Mouse (Mus musculus) right cerebral cortex, adult 18-20 months (tissue): ENCODE data around the gene Samm50.

Source experiments
- DNase-seq: peaks from one replicate; pipeline ENCODE4 v3.0.0; 2022; ENCODE audit warnings: mixed read lengths

The Samm50 gene

DNA sequence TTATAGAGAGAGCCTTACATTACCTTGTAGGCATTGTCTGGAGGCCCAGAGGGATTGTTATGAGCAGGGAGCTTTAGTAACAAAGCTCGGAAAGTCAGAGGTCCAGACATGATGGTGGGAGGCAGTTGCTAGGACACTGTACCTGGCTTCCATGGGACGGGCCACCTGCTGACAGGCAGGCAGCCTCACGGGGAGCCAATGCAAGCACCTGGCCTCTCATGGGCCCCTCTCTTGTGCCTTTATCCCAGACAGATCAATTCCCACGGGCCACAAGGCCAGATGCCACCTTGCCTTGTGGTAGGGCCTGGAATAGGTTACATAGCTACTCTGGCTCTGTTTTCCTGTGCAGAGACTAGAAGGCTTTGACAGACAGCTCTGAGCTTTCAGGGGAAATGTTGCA lies 19.5 kb downstream of the Samm50 start:
- no peak for DNase-seq

DNA sequence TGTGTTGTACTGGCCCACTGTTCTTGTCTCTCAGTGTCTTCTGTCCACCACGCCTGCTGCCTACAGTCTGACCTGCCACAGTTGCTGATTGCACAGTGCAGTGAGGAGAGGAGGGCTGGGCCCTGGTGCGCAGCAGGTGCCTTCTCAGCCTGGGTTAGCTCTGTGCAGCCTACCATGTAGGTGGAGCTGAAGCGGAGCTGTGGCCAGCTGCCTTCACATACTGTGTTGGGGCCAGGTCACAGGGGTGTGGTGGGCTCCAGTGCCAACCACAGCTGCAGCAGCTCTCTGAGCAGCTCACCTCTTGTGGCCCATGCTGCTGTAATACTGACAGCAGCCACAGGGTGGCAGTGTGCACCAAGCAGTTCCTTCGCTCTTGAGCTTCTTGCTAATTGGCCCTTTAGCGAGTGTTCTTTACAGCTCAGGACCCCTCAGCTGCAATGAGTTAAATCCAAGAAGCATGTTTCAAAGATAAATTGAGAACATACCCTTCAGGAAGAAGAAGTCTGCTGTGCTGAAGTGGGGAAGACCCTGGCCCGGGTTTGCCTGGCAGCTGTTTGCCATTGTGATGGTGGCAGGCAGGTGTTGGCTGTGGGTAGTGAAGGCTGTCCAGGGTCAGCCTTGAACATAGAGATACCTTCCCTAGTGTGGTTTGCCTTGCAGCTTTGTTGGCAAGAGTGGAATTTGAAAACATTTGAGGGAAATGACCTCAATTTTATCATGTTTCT lies 20.2 kb downstream of the Samm50 start:
- peak; percentile 78 for DNase-seq

DNA sequence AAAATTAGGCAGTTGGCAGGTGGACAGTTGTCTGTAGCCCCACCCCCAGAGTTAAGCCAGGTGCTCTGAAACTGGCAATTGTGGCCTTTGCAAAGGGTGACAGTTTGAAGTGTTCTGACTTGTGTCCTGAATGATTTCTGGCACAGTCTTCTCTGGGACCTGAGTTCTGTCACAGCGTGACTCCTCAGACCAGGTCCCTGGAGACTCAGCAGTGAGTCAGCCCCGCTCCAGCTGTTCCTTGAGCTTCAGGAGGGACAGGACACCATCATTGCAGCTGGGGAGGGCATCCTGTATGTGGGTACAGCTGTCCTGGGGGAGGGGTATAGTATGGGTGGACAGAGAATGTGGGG lies 20.7 kb downstream of the Samm50 start:
- DNase-seq, result no peak

DNA sequence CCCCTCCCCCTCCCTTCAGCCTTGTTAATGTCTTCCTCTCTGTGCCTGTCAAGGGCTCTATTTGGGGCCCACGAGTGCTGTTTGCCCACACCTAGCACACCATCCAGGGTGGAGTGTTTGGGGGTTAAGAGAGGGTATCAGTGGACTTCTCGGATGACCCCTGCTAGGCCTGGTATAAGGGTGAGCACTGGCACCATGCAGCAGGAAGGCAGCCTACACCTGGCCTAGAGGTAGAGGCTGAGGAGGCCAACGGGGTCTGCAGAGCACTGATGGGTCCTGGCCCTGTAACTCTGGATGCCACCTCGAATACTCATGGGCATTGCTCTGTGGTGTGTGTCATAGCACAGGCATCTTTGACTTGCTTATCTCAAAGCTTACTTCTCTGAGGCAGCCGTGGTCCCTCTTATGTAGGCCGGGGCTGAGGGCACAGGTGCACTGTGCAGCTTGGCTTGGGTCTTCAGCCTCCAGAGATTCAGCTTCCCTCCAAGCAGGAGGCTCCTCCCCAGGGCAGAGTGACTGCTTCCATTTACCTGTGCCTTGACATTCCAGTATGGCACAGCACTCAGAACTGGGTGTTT lies 21.2 kb downstream of the Samm50 start:
- DNase-seq, result no peak

DNA sequence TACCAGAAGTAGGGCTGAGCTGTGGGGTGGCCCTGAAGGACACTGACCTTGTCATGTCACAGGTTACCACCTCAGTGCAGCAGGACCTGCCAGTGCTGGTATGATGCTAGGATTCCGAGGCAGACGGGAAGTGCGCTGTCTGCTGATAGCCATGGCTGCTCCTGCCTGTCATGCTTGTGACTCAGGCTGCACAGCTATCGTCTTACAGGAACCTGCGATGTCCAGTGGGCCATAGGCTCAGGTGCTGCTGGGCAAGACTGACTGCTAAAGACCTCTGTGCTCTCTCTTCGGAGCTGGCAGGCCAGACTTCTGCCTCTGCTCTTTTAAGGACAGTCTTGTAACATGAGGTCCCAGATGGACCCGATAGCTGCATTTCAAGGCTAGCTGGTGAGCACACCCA lies 22.4 kb downstream of the Samm50 start:
- no peak for DNase-seq

DNA sequence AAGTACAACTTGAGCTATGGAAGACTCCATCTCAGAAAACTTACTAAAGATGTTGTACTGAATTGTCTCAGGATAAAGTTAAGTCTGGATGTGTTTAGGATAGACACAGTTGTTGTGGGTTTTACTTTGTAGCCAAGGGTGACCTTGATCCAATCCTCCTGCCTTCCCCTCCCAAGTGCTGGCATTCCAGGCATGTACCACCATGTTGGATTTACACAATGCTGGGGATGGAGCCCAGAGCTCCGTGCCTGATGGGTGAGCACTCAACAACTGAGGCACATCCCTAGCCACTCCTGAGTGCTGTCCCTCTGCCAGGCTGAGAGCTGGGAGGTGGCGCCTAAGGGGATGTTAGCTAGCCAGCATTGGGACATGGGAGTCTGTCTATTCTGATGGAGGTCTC lies 23.2 kb downstream of the Samm50 start:
- no peak for DNase-seq

DNA sequence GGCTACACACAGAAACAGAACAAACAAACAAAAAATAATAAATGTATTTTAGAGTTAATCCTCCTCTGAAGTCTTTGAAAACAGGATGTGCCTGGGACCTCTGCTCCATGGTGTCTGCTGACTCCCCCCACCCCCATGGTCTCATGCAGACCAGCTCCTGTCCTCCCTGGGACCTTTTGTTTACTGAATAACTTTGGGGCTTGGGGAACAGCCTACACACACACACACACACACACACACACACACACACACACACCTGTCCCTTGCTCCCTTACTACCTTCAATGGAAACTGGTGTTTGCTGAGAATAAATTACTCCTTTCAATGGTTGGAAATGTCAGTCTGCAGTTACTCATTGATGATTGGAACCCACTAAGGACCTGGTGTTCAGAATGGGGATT lies 24.0 kb downstream of the Samm50 start:
- DNase-seq, result no peak

DNA sequence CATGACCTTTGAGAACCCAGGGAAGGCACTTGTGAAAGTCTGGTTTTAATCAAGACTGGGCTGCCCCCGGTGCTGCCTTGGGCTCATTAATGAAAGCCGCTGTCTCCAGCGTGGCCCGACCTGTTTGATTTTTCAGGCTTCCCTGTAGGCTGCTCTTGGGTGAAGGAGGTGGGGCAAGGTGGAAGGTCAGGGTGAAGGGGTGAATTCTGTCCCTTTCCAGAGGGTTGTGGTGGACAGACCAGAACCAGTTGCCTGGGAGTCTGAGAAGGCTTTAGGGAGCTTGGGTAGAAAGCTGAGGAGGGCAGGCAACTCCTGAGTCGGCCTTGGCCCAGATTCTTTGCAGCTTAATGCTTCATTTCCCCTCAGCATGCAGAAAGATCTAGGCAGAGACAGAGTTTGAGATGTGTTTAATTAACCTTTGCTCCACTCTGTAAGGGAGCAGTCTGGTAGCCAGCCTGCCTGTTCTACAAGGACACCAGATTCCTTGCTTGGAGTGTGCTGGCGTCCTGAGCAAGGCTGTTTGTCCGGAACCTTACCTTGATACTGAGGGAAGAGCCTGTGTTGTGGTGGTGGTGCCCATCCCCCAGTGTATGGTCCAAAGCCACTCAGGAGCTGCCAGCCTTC lies 24.5 kb downstream of the Samm50 start:
- no peak for DNase-seq

DNA sequence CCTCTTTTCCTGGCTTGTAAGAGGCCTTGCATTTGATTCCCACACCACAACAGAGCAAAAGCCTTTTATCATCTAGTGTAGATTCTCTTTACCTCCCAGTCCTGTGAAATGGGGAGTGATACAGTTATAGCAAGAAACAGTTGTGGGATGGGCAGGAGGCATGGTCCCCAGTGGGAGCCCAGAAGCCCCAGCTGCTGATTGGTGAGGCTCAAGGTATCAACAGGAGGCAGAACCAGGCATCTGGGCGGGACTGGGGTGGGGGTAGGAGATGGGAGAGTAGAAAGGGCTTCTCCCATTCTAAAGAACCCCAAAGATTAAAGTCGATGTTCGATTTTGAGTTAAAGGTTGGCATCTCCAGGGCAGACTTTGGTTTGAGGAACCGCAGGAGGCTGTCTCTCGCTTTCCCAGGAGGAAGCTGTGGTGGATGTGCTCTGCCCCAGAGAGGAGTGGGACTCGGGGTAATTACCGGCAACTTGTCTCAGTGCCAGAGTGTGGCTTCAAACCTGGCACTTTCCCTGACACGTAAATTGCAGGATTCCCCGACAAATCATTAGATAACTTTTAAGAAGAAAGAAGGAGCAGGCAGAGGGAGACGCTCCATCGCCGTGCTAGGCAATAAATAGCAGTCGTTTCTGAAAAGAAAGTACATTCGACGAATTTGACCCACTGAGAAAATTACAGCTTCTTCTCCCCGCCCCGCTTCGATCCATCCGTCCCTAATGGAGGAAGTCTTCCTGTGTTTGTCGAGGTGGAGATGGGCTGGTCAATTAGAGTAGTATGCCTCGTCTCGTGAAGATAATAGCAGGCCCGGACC lies 26.1 kb downstream of the Samm50 start:
- no peak for DNase-seq

DNA sequence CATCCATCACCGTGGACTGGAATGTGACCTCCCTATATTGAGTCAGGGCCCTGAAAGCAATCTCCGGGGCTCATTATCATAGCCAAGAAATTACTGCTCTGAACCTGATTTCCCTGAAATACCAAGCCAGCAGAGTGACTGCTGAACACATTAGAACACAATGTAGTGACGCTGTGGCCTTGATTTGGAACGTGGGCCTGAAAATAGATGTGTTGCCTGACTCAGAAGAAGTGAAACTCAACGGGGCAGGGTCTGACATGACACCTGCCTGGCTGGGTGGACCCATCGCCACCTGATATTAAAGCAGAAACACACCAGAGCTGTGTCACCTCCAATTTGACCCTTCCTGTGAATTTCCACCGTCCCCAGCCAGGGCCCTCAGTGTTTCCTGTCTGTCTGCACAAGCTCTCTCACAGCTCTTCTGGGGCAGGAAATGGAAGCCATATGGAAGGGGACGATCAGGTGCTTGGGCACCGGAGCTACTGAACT lies 26.8 kb downstream of the Samm50 start:
- no peak for DNase-seq

DNA sequence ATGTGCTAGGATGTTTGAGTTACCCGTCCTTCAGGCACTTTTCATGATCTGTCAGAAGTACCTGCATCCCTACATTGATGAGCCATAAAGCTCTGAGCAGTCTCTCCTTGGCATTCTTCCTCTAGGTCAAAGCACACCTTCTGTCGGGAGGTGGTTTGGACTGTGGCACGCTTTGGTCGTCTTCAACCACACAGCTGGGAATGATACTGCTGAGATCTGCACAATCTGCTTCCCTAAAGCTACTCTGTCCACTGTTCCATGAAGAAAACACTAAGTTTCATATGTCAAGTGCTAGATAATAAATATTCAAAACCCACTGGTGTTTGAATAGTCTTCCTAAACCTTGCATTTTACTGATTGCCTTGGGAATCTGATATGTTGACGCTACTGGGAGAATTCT lies 29.5 kb downstream of the Samm50 start:
- DNase-seq, result no peak

DNA sequence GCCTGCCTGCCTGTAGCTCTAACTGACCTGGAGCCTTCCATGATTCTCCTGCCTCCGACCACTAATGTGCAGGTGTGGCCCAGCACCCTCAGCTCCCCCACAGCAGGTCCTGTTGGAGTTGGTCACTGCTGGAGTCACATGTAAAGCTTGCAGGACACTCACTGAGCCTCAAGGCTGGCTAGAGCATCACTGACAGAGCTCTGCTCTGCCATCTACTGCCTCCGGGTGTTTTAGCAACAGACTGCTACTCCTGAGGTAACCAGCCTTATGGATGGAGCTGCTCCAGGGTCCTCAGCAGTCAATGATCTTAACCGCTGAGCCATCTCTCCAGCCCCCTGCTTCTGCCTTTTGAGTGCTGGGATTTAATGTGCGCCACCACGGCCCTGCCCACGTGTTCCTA lies 31.4 kb downstream of the Samm50 start:
- DNase-seq, result peak; percentile 31

DNA sequence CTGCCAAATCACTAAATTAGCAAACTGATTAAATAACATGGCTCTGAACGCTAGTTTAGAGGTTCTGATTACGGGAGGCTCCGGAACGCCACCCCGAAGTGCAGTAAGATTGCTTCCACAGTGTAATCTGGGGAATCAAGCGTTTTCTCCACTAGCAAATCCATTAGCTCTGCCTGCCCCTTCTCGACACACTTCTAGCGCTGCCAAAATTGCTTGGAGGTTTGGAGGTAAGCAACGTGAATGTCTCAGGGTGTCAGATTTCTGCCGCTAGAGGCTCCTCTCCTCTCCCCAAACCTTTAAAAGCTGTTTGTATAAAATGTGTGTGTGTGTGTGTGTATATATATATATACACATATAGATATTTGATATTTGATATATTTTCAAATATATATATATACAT lies 32.7 kb downstream of the Samm50 start:
- no peak for DNase-seq

DNA sequence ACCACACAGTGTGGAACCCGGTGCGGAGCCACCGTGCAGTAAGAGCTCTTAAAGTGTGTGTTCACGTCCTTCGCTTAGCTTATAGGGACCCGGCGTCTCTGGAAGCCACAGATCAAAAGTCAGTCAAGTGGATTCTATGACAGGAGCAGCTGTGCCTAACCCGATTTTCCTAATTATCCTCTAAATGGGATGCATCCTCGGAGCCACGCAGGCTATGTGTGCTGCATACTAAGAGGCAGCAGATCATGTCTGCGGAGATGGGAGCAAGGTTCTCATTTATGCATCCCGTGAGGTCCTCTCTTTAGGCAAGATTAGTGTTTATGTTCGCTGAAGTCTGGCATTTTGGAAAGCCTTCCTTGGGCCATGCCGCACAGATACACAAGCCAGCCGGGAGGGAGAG lies 34.9 kb downstream of the Samm50 start:
- no peak for DNase-seq

DNA sequence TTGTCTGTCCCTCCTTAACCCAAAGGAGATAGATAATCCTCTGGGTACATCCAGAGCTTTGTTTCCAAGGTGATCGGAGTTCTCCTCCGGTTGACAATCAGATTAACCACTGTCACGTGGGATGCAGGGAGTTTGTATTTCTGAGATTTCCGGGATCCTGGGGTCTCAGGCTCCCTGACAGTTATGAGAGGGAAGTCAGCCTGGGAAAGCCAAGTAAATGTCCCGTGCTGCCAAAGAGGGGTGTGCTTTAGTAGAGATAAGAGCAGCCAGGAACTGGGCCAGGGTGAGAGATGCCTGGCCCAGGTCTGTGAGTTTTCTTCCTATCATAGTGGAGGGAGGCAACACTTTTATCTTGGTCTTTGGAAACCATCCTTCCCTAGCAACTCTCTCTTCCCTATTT lies 38.6 kb downstream of the Samm50 start:
- DNase-seq, result no peak

DNA sequence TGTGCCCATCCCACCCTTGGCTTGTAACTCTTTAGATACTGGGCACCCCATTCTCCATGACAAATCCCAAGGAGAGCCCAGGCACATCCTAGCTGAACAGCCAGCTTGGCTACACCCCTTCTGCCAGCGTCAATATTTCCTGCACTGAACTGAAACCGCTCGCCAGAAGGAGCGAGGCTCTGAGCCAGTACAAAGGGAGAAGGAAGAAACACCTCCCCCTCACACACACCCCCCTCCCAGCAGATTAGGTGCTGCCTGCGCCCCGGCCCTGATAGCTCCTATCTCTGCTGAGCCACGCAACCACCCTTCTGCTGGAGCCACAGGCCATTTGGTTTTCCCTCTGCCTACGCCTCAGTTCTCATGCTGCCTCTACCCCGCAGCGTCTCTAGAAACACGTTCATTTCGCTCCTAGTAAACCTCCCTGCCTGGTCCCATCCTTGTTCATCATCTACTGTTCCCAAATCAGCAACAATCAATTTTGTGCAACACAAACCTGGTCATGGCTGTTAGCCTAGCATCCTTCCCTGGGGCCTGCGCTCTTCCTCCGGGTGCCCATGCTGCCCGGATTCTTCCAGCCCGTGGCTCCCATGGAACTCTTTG lies 39.2 kb downstream of the Samm50 start:
- peak; percentile 81 for DNase-seq

DNA sequence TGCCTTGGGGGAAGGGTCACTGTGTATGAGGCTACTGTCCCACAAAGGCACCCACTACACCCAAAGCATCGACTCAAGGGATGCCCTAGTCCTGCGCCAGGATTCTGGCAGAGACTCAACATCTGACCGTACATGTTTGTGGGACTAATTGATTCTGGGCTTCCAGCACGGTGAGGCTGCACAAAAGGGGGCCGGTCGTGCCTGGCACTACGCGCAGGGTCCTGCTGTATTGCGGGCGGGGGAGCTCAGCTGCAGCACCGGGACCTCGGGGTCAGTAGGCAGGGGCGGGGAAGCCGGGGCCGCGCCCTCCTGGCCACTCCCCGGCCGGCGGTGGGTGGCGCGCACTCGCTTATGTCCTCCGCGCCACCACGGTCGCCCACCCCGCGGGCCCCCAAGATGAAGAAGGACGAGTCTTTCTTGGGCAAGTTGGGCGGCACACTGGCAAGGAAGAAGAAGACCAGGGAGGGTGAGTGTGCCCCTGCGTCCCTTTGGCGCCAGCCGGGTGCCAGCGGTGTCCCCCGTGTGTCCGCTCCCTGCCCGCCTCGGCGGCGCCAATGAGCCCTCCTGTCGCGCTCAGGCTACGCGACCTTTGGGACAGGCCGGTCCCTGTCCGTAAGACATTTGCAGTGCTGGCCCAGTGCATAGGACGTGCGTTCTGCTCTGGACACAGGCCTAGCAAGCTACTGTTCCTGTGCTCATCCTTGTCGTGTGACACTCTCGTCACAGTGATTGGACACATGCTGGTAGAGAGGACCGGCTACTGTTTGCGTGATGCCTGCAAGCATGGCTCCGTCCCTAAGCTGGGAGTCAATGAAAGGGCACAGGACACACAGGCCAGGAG lies 39.9 kb downstream of the Samm50 start, which contains the start of gene Parvb:
Gene Parvb, plus strand, starts transcription at position 323 of the 841 bp plus-strand sequence.
- DNase-seq, result no peak

DNA sequence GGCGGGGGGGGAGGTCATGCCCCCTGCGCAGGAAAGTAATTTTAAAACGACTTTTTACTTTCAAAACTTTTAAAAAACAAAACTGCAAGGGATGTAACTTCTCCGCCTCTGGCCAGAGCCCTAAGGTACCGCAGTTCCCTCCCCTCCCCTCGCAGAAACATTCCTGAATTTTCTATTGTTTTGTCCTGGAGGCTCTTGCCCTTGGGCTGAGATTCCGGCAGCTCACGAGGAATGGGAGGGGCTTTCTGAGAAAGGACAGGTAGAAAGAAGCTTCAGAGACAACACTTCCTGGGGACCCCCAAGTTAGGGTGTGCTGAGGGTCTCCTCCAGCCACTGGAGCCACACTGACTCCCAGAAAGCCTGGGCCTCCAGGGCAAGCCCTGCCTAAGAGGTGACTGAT lies 40.6 kb downstream of the Samm50 start:
- DNase-seq, result no peak

DNA sequence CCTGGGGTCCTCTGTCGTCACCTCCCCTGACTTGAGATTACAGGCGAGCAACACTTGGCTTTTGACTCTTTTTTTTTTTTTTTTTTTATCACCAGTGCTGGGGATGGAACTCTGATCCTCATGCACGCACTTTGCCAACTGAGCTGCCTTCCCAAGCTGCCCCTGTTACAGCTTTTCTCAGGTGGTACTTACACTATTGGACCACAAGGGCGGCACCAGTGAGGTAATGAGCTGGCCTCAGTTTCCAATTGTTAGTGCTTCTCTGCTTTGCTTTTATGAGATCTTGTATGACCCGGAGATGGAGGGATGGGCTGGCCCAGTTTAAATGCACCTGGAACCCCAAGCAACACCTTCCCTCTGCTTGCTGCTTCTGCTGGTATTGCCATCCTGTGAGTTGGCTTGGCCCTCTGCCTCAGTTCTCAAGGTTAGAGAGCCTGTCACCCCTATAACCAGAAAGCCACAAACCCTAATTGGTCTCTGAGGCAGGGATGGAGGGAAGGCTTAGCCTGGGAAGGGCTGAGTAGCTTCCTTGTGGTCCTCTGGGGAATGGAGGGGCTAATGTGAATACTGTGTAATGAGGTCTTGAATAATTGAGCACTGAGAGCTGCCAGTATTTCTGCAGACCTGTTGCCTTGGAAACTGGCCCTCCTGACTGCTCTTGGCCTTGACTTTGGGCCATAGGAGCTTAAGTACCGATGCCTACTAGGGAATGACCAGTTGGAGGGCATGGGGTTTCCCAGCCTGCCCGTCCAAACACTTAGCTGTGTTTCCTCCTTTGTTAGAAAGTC lies 42.9 kb downstream of the Samm50 start:
- DNase-seq, result no peak

DNA sequence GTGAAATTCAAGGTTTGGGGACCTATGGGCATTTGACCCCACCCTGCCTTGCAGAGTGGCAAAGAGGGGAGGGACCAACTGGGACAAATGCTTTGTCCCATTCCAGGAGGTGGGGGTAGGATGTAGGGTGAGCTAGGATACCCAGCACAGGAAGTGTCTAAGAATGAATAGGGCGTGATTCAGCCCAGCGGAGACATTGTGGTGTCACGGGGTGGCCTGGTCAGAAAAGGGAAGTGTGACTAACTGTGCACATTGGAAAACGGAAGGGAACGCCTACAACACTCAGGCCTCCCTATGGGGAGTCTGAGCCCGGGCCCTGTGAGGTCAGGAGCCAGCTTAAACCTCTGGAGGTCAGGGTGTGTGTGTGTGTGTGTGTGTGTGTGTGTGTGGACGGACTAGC lies 43.6 kb downstream of the Samm50 start:
- DNase-seq, result no peak

DNA sequence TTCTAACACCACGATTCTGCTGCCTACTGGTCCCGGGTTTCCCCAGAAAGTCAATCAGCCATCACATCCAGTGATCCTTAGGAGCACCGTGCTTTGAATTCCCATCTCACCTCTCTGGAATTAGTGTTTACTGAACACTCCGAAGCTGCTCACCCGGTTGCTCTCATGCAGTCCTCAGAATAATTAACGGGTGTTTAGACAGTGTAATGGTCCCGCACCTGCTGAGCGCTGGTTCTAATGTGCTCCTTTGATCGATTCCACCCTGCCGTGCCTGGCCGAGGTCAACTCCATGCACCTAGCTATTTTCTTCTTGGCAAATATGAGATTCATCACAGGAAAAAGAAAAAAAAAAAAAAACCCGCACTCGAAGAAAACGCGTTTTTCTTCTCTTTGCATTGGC lies 46.5 kb downstream of the Samm50 start:
- no peak for DNase-seq
